Mouse (Mus musculus) CH12.LX (cell line): ENCODE measurements around the gene Rsph14.

Experiments
- BHLHE40 ChIP-seq: IDR thresholded peaks from 2 replicates; pipeline ENCODE4 v1.6.1; 2011; ENCODE audit warnings: mild to moderate bottlenecking, low read depth, low read length, improper control_type of control experiment
- CTCF ChIP-seq, 2 experiments: IDR thresholded peaks in 1 of 2; conservative IDR thresholded peaks in 1 of 2; 2 replicates each; pipeline ENCODE4 v1.5.1; 2011 to 2012; ENCODE audit warnings: low read depth in 2 of 2, low read length in 2 of 2, improper control_type of control experiment in 1 of 2, inconsistent platforms in 1 of 2, mild to moderate bottlenecking in 1 of 2, moderate library complexity in 1 of 2
- E2F4 ChIP-seq: IDR thresholded peaks from 2 replicates; pipeline ENCODE4 v1.6.1; 2011; ENCODE audit warnings: low read depth, low read length, improper control_type of control experiment; ENCODE audit not compliant: insufficient replicate concordance
- MYC ChIP-seq: IDR thresholded peaks from 2 replicates; pipeline ENCODE4 v1.6.1; 2011; ENCODE audit warnings: low read depth, mild to moderate bottlenecking, improper control_type of control experiment, low read length
- NELFE ChIP-seq: IDR thresholded peaks from 2 replicates; pipeline ENCODE4 v1.6.1; 2011; ENCODE audit warnings: low read depth, low read length, improper control_type of control experiment
- POLR2A ChIP-seq: IDR thresholded peaks from 2 replicates; pipeline ENCODE4 v1.6.1; 2011; ENCODE audit warnings: low read depth, mild to moderate bottlenecking, improper control_type of control experiment, low read length
- SIN3A ChIP-seq: IDR thresholded peaks from 2 replicates; pipeline ENCODE4 v1.6.1; 2012; ENCODE audit warnings: low read length, improper control_type of control experiment, inconsistent platforms

DNA sequence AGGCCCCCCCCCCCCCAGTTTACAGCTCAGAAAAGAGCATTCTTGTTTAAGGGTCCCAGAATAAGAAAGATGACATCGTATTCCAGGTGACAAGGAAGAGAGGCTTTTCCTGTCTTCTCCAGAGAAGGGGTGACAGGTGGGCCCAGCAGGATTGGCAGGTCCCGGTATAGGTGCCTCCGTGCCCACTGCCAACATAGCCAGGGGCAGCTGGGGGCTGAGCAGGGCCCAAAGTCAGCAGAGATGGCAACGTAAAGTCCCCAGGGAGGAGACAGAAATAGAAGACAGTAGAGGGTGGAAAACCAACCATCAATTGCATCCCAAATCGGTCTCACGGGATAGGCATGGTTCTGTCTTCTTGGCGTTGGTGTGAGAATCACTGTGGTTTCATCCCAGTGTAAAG is 16.3 kb upstream of the Rsph14 start:
- TF ChIP-seq CTCF (conservative IDR thresholded peaks at IDR 0.05 in 1 of 2, IDR thresholded peaks at IDR 0.05 in 1 of 2; ENCODE audit: low read depth in 2 of 2, low read length in 2 of 2) = no peak
- no peak for TF ChIP-seq BHLHE40
- no peak for TF ChIP-seq POLR2A
- TF ChIP-seq E2F4 = no peak
- no peak for TF ChIP-seq MYC
- no peak for TF ChIP-seq NELFE
- no peak for TF ChIP-seq SIN3A
